Mouse (Mus musculus): ENCODE data around the gene Pdcd2l.
"Not testable (repeated sequence)": the region's sequence is repeated elsewhere in the genome, so short reads cannot be mapped to it uniquely, and the experiment has no call there.

The Pdcd2l gene

DNA sequence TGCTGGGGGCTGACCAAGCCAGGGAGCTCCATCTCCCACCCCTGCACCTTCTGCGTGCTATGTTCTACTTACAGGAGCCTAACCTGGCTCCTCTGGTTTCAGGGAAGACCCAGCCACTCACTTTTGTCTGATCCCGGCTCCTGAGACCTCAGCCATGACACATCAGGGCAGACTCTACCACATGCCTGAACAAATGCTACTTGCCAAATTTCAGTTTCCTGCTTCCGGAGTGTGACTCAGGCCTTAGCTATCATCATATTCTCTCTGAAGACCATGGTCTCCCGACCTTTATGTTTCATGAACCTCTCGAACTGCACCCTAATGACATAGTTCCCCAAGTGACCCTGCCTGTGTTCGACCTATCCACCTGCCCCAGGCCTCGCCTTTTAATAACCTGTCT is 16.8 kb upstream of the Pdcd2l start:
- DNase-seq (ENCODE audit: low read depth, low spot score): no peak

- DNase-seq (ENCODE audit: low read depth, low spot score): no peak
These were observed 11.7 kb upstream of the Pdcd2l start for GRCm38 (mm10) chr7:34208027-34208745.

DNA sequence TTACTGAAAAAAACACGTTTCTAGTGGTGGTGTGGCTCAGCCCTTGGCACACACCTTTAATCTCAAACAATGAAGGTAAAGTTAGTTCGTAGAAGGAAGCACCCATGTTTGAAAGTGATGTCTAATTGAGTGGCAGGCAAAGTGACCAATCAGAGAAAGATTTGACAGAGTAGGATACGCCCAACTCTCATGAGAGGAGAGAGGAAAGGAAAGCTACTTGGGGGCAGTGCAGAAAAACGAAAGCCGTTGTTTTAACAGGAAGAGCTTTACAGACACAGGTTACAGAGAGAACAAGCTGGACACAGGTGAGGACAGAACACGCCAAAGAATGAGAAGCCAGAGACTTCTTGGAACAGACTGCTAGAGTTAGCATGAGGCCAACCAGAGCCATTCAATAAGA is 9.9 kb upstream of the Pdcd2l start:
- no peak for DNase-seq (ENCODE audit: low read depth, low spot score)

GRCm38 (mm10) chr7:34202147-34202546 is 5.7 kb upstream of the Pdcd2l start:
- not testable (repeated sequence) for DNase-seq (ENCODE audit: low read depth, low spot score)

DNA sequence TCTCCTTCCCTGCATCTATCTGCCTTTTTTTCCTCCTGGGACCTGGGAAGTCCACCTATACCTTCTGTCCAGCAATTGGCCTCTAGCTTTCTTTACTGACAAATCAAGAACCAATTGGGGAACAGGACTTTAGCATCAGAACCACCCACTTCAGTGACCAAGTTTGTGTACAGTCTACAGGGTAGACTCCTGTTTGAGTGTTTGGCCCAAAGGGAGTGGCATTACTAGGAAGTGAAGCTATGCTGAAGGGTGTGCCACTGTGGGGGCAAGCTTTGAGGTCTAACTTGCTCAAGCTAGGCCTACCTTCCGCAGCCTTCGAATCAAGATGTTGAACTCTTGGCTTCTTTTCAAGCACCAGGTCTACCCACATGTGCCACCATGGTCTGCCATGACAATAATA is 4.4 kb upstream of the Pdcd2l start:
- no peak for DNase-seq (ENCODE audit: low read depth, low spot score)

GRCm38 (mm10) chr7:34198346-34198745 is 1.9 kb upstream of the Pdcd2l start:
- DNase-seq (ENCODE audit: low read depth, low spot score): peak; percentile 54

DNA sequence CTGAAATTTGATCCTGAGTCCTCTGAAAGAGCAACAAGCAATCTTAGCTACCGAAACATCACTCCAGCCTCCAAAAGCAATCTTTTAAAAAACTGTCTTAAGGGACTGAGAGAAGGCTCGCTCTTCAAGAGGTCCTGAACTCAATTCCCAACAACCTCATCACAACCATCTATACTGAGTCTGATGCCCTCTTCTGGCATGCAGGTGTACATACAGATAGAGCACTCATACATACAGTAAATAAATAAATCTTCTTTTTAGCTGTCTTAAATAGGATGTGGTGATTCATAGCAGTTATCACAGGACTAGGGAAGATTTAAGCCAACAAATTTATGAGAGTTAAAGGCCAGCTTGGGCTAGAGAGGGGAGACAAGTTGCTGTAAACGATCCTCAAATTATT is 829 bp downstream of the Pdcd2l start:
- peak; percentile 9 for DNase-seq (ENCODE audit: low read depth, low spot score)

- no peak for DNase-seq (ENCODE audit: low read depth, low spot score)
These were observed 3.6 kb downstream of the Pdcd2l start for GRCm38 (mm10) chr7:34192825-34193224.

DNA sequence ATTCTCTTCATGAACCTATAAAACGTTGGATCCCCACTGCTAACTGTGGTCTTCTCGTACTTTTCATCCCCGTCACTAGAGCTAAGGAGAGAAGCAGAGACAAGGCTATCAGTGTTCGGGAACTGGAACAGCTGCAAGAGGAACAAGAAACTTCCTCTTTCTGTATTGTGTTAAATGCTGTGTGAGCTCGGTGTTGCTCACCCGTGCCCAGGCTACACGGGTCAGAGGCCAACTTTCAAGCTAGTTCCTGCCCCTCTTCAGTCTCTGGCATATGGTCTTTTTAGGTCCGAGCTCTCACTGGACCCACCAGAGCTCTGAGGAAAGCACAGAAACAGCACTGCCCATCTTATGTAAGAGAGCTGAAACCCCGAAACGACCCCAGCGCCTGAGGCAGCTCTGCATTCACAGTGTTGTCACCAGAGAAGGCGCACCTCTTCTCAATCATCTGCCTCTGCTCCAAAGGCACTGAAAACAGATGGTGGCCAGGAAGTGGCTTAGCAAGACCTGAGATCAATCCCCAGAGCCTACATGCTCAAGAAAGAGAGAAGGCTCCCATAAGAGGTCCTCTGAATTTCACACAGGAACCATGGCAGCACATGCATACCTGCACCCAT is 7.0 kb downstream of the Pdcd2l start:
- DNase-seq (ENCODE audit: low read depth, low spot score): no peak

DNA sequence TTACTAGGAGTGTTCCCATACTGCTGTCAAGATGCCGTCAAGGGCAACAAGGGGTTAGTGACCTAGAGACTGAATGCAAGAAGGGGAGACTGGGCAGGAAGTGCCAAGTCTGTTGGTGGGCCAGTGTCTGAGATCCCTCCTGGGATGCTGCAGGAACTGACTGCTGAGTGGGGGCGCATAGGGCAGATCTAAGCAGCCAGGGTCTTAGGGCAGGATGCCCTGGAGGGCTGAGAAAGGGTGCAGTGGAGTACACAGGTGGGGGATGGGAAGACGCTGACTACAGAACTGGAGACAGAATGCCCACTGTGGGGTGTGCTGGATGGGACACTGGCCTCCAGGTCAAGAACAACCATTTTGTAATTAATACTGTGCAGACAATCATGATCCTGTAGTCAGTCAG is 12.7 kb downstream of the Pdcd2l start:
- DNase-seq (ENCODE audit: low read depth, low spot score): no peak

- no peak for DNase-seq (ENCODE audit: low read depth, low spot score)
These were observed 13.1 kb downstream of the Pdcd2l start for GRCm38 (mm10) chr7:34183356-34183755.

- DNase-seq (ENCODE audit: low read depth, low spot score): not testable (repeated sequence)
These were observed 20.2 kb downstream of the Pdcd2l start for GRCm38 (mm10) chr7:34176241-34176640.

DNA sequence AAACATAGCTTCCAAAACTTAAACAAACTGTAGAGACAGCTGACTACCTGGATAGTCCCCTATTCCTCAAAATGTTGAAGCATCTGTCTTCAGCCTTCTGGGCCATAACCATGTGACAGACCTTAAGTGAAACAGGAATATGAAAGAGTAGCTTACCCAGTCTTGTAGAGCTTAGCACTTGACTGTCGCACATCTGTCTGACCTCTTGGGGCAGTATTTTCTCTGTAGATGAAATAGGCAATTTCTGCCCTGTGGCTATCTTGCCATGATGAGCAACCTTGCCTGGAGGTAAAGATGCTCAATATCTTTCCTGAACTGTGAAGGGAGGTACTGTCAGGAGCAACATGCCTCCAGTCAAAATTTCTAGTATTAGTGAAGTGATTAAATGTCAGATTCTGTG is 24.2 kb downstream of the Pdcd2l start:
- DNase-seq (ENCODE audit: low read depth, low spot score): no peak

- no peak for DNase-seq (ENCODE audit: low read depth, low spot score)
These were observed 27.0 kb downstream of the Pdcd2l start, which contains the start of gene Uba2 for GRCm38 (mm10) chr7:34169454-34169853. Gene Uba2, minus strand, starts transcription at chr7:34169599.

- DNase-seq (ENCODE audit: low read depth, low spot score): peak; percentile 92
These were observed 27.8 kb downstream of the Pdcd2l start for GRCm38 (mm10) chr7:34168470-34169251.

- DNase-seq (ENCODE audit: low read depth, low spot score): peak; percentile 23
These were observed 28.5 kb downstream of the Pdcd2l start for GRCm38 (mm10) chr7:34167766-34168469.

GRCm38 (mm10) chr7:34166850-34167249 is 29.6 kb downstream of the Pdcd2l start:
- peak; percentile 26 for DNase-seq (ENCODE audit: low read depth, low spot score)

- DNase-seq (ENCODE audit: low read depth, low spot score): no peak
These were observed 30.5 kb downstream of the Pdcd2l start for GRCm38 (mm10) chr7:34165999-34166398.

DNA sequence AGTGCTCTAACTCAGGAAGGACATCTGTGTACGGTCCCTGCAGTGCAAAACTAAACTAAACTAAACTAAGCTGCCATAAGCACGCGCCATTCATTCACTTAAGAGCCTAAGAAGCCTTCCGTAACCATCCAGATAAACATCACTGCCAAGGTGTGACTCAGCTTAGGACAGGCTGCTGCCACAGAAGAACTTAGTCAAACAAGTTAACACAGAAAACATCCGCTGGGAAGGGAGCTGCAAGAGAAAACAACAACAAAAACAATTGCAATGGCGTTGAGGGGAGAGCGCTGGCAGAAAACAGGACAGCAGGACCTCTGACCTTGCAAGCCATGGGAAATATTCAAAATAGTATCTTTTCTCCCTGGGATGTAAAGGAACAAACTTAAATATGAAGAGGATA is 31.8 kb downstream of the Pdcd2l start:
- no peak for DNase-seq (ENCODE audit: low read depth, low spot score)

GRCm38 (mm10) chr7:34159167-34159566 is 37.3 kb downstream of the Pdcd2l start:
- no peak for DNase-seq (ENCODE audit: low read depth, low spot score)

- DNase-seq (ENCODE audit: low read depth, low spot score): no peak
These were observed 38.5 kb downstream of the Pdcd2l start for GRCm38 (mm10) chr7:34157994-34158393.

DNA sequence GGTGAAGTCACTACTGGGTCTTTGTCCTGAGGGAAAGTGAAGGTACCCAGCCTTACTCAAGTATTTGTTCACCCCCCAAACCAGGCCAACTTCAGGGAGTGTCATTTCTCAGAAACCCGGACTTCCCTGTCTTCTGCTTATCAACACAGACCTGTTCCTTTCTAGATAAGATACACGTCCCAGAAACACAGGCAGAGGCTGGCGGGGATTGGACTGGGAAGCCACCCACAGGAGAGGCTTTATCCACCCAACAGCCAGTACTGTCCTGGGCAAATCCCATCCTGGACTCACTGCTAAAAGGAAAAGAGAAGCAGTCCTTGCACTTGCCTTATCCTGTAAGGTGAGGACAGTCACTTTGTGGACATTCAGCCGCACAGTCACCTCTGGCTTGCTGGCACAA is 49.3 kb downstream of the Pdcd2l start:
- no peak for DNase-seq (ENCODE audit: low read depth, low spot score)
